Mouse (Mus musculus) urinary bladder, postnatal 10 days (tissue): ENCODE measurements around the gene Gstp1.
"Not testable (repeated sequence)": the region's sequence is repeated elsewhere in the genome, so short reads cannot be mapped to it uniquely, and the experiment has no call there.

Experiments used
- DNase-seq: peaks from one replicate; pipeline ENCODE4 v3.0.0; 2022; ENCODE audit warnings: low spot score

Gstp1 gene

GRCm38 (mm10) chr19:4060044-4060898 lies 22.5 kb upstream of the Gstp1 start:
- not testable (repeated sequence) for DNase-seq

- no peak for DNase-seq
These were observed 21.4 kb upstream of the Gstp1 start, which contains the start of gene Gstp3 for GRCm38 (mm10) chr19:4059069-4059740. TSS of gene Gstp3 (minus strand) at chr19:4059569.

GRCm38 (mm10) chr19:4058581-4058980 lies 20.8 kb upstream of the Gstp1 start:
- no peak for DNase-seq

GRCm38 (mm10) chr19:4057962-4058361 lies 20.2 kb upstream of the Gstp1 start:
- DNase-seq = no peak

- DNase-seq = no peak
These were observed 19.6 kb upstream of the Gstp1 start for GRCm38 (mm10) chr19:4057389-4057788.

GRCm38 (mm10) chr19:4056727-4057126 lies 18.9 kb upstream of the Gstp1 start:
- DNase-seq = no peak

GRCm38 (mm10) chr19:4055947-4056693 lies 18.3 kb upstream of the Gstp1 start:
- DNase-seq = no peak

- DNase-seq = no peak
These were observed 17.6 kb upstream of the Gstp1 start for GRCm38 (mm10) chr19:4055216-4055946.

GRCm38 (mm10) chr19:4054613-4055012 lies 16.8 kb upstream of the Gstp1 start:
- no peak for DNase-seq

- no peak for DNase-seq
These were observed 14.8 kb upstream of the Gstp1 start for GRCm38 (mm10) chr19:4052516-4053030.

GRCm38 (mm10) chr19:4051741-4052515 lies 14.1 kb upstream of the Gstp1 start:
- DNase-seq = no peak

- peak; percentile 8 for DNase-seq
These were observed 13.2 kb upstream of the Gstp1 start for GRCm38 (mm10) chr19:4051016-4051415.

GRCm38 (mm10) chr19:4049069-4049468 lies 11.3 kb upstream of the Gstp1 start:
- DNase-seq = not testable (repeated sequence)

GRCm38 (mm10) chr19:4047859-4048258 lies 10.1 kb upstream of the Gstp1 start:
- DNase-seq = no peak

GRCm38 (mm10) chr19:4046866-4047254 lies 9.1 kb upstream of the Gstp1 start:
- DNase-seq = no peak

GRCm38 (mm10) chr19:4045966-4046865 lies 8.4 kb upstream of the Gstp1 start, which contains the start of gene Gstp2:
TSS of gene Gstp2 (minus strand) at chr19:4046023.
- DNase-seq = no peak

GRCm38 (mm10) chr19:4044109-4044508 lies 6.3 kb upstream of the Gstp1 start:
- not testable (repeated sequence) for DNase-seq

GRCm38 (mm10) chr19:4042124-4042523 lies 4.3 kb upstream of the Gstp1 start:
- no peak for DNase-seq

GRCm38 (mm10) chr19:4041500-4041899 lies 3.7 kb upstream of the Gstp1 start:
- DNase-seq = not testable (repeated sequence)

GRCm38 (mm10) chr19:4040941-4041340 lies 3.2 kb upstream of the Gstp1 start:
- not testable (repeated sequence) for DNase-seq
